Mouse (Mus musculus) layer of hippocampus, adult 18-20 months (tissue): ENCODE results near the gene Naa80. TPM values are rescaled to one million over a fixed set of nuclear protein-coding genes. Genes with fewer than 3 reads are reported as not detected.

Experiments
- DNase-seq, 2 experiments: peaks; one replicate each; pipeline ENCODE4 v3.0.0; 2022; ENCODE audit warnings: low spot score in 2 of 2
- total RNA-seq, 2 experiments: library from RNA; stranded (reverse); gene quantifications; 2 replicates each; pipeline ENCODE4 v1.2.3; 2021

Gene Naa80
- total RNA-seq, 2 experiments from 2014 or later, result 10.7 to 13.5 TPM

GRCm38 (mm10) chr9:107632478-107632877, 53.8 kb downstream of the Naa80 start:
- no peak for DNase-seq

- DNase-seq, result peak; percentile 76 to 80
Measured at GRCm38 (mm10) chr9:107633091-107633660, 54.5 kb downstream of the Naa80 start.

Other genes with a start within 250 kb of the Naa80 start
- gene Hemk1, start 240.5 kb upstream of the Naa80 start, total RNA-seq, result 10 to 100 TPM; 14.5 to 14.9 TPM
- 1 to 10 TPM; 2.5 to 3.2 TPM for gene 6430571L13Rik, start 238.3 kb upstream of the Naa80 start, total RNA-seq
- 10 to 100 TPM; 15.1 to 17.7 TPM for gene Cacna2d2, start 179.3 kb upstream of the Naa80 start, total RNA-seq
- gene Tmem115, start 44.9 kb upstream of the Naa80 start, total RNA-seq, result 10 to 100 TPM; 41.7 to 42.3 TPM
- 10 to 100 TPM; 15.4 to 17.2 TPM for gene Cyb561d2, start 36.7 kb upstream of the Naa80 start, total RNA-seq
- gene Nprl2, start 36.7 kb upstream of the Naa80 start, total RNA-seq, result 10 to 100 TPM; 40.6 to 44.5 TPM
- gene Zmynd10, start 31.6 kb upstream of the Naa80 start, total RNA-seq, result 1 to 10 TPM; 5.7 to 6.2 TPM
- gene Rassf1, start 27.3 kb upstream of the Naa80 start, total RNA-seq, result 10 to 100 TPM; 16.3 to 18.1 TPM
- 10 to 100 TPM; 86.2 to 86.5 TPM for gene Tusc2, start 15.6 kb upstream of the Naa80 start, total RNA-seq
- gene Hyal2, start 10.9 kb upstream of the Naa80 start, total RNA-seq, result 10 to 100 TPM; 15.8 to 16.6 TPM
- gene Hyal1, start 2.0 kb upstream of the Naa80 start, total RNA-seq, result 1 to 10 TPM; 5.1 to 7.3 TPM
- 1 to 10 TPM; 1.1 to 1.4 TPM for gene Hyal3, start 1.9 kb downstream of the Naa80 start, total RNA-seq
- gene Ifrd2, start 8.8 kb downstream of the Naa80 start, total RNA-seq, result 10 to 100 TPM; 12.5 to 13.2 TPM
- 1 to 10 TPM; 1.5 to 2.5 TPM for gene Sema3b, start 30.3 kb downstream of the Naa80 start, total RNA-seq
- 100 to 1,000 TPM; 228 to 231 TPM for gene Gnai2, start 56.5 kb downstream of the Naa80 start, total RNA-seq
- 10 to 100 TPM; 57.8 to 62.6 TPM for gene Slc38a3, start 90.6 kb downstream of the Naa80 start, total RNA-seq
- not detected for gene Gnat1, start 100.8 kb downstream of the Naa80 start, total RNA-seq
- 1 to 10 TPM; 2.8 to 5.9 TPM for gene Sema3f, start 131.6 kb downstream of the Naa80 start, total RNA-seq
- 100 to 1,000 TPM; 126 to 142 TPM for gene Rbm5, start 192.1 kb downstream of the Naa80 start, total RNA-seq